Mouse (Mus musculus) G1E (cell line): ENCODE measurements around the gene Gab1. TPM values are rescaled to one million over a fixed set of nuclear protein-coding genes. Genes with fewer than 3 reads are reported as not detected.

Source experiments
- ATAC-seq: 2 replicates; pipeline ENCODE4 v1.8.0; 2016; ENCODE audit warnings: mild to moderate bottlenecking; ENCODE audit not compliant: insufficient number of reproducible peaks, poor library complexity, low FRiP score, severe bottlenecking; ENCODE audit errors: extremely low read depth
- DNase-seq: peaks from one replicate; pipeline ENCODE4 v3.0.0; 2012; ENCODE audit warnings: low spot score
- H3K27me3 ChIP-seq: 2 replicates; pipeline ENCODE4 v1.6.1; 2012; ENCODE audit warnings: mild to moderate bottlenecking, low read length, inconsistent platforms; ENCODE audit not compliant: insufficient read depth
- H3K36me3 ChIP-seq: replicated peaks from 2 replicates; pipeline ENCODE3; 2012; ENCODE audit warnings: mild to moderate bottlenecking, inconsistent platforms
- H3K4me1 ChIP-seq: 2 replicates; pipeline ENCODE4 v1.6.1; 2012; ENCODE audit warnings: low read depth, low read length, inconsistent platforms, mixed read lengths; ENCODE audit not compliant: insufficient read depth
- H3K4me3 ChIP-seq: 2 replicates; pipeline ENCODE4 v1.5.1; 2012; ENCODE audit warnings: low read depth, mild to moderate bottlenecking, inconsistent platforms, low read length, moderate library complexity, mixed read lengths
- H3K9me3 ChIP-seq: replicated peaks from 2 replicates; pipeline ENCODE4 v1.6.1; 2012; ENCODE audit warnings: inconsistent platforms
- CTCF ChIP-seq: IDR thresholded peaks from 2 replicates; pipeline ENCODE4 v1.5.1; 2012; ENCODE audit warnings: low read depth, low read length, inconsistent platforms, mixed read lengths
- GATA1 ChIP-seq: IDR thresholded peaks from 2 replicates; pipeline ENCODE4 v1.6.1; 2012; ENCODE audit warnings: borderline replicate concordance, low read length, inconsistent platforms, mixed read lengths
- GATA2 ChIP-seq: IDR thresholded peaks from 2 replicates; pipeline ENCODE4 v1.6.1; 2012; ENCODE audit warnings: low read depth, low read length, inconsistent platforms, borderline replicate concordance
- POLR2AphosphoS5 ChIP-seq: IDR thresholded peaks from 2 replicates; pipeline ENCODE4 v1.6.1; 2012; ENCODE audit warnings: low read depth, low read length, inconsistent platforms; ENCODE audit not compliant: insufficient replicate concordance
- TAL1 ChIP-seq: conservative IDR thresholded peaks from 2 replicates; pipeline ENCODE4 v1.6.1; 2012; ENCODE audit warnings: low read depth, low read length, inconsistent platforms, mixed read lengths
- polyA plus RNA-seq: library from polyadenylated mRNA; stranded (reverse); fragments of >175 nt; gene quantifications from 2 replicates; pipeline ENCODE4 v1.2.3, GENCODE M21; 2012
- total RNA-seq, 2 experiments: library from RNA; stranded (forward) in 1 of 2; stranded (reverse) in 1 of 2; fragments of 200-1000 nt in 1 of 2; fragments of >200 nt in 1 of 2; fragmentation: Nextera tagmentation in 1 of 2; gene quantifications; 2 replicates each; pipeline ENCODE4 v1.2.3; 2014 to 2017

Gene Gab1
- total and polyA plus RNA-seq, 3 experiments = 2.7 to 20.8 (median 4.4) TPM

DNA sequence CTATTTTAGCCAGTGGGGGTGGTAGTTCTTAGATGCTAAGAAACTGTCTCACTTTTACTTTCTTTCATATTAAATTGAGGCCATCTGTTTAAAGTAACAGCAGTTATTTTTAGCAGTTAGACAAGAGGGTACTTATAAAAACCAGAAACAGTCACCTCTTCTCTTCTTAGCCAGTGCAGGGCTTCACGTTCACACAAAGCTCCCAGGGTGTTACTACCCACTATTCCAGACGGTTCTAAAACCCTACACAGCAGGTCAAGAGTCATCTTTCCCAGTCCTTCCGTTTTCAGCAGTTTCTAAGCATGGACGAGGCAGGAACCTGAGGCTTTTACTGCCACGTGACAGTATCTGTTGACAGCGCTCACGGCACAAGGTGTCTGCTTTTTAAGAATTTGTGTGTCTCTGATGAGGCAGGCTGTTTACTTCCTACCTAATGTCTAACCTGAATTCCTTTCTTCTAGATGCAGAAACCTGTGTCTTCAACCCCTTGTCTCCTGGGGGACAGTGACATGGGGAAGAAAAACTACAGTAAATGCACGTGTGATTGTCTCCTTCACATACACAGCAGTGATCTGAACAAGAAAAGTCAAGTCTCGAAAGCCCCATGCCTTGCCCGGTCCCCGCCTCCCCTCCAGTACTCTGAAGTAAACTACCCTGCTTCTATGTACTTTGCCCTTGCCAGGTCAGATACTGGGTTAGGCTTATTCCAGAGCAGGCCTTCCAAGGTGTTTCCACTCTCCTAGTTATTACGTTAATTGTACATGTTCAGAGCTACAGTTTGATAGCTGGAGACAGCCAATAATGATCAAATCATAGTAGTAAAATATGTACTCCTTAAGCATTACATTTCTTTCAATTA, 58.7 kb downstream of the Gab1 start:
- ATAC-seq (no peak), DNase-seq (no peak)
- Histone ChIP-seq H3K36me3 (no peaks in the 10 kb centered on the region), H3K4me1 (0 out of 2 replicates have a peak, but pooled peaks cover 2% of the 10 kb centered on the region), H3K27me3 (no peaks in the 10 kb centered on the region), H3K9me3 (no peaks in the 10 kb centered on the region), H3K4me3 (no peak overlapping the region)
- TF ChIP-seq CTCF = no peak
- TF ChIP-seq GATA2 = no peak
- TF ChIP-seq GATA1 = no peak
- no peak for TF ChIP-seq TAL1
- TF ChIP-seq POLR2AphosphoS5 = no peak

DNA sequence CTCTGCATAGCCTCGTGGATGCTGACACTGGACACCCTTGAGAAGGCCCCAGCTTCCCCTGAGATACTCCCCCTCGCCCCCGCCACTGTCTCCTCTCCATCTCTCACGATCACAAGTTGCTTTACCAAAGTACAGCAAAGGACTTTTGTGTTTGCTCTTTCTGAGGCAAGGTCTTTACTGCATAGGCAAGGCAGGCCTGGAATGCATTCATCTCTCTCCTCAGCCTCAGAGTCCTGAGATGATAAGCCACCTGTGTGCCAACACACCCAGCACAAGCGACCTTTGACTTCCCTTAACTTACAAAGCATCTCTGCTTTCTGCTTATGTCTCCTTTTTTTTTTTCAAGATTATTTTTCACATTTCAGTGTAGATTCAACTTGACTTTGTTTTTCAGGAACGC, 61.3 kb downstream of the Gab1 start:
- DNase-seq = no peak
- no peaks in the 10 kb centered on the region for H3K9me3 ChIP-seq
- no peak for ATAC-seq
- TF ChIP-seq GATA1 = no peak
- no peak for TF ChIP-seq POLR2AphosphoS5
- no peak for TF ChIP-seq CTCF
- no peak for TF ChIP-seq GATA2
- TF ChIP-seq TAL1 = no peak
- H3K36me3 ChIP-seq = no peaks in the 10 kb centered on the region
- H3K4me3 ChIP-seq = no peak overlapping the region
- no peaks in the 10 kb centered on the region for H3K27me3 ChIP-seq
- H3K4me1 ChIP-seq = peaks cover 2% of the 10 kb centered on the region; the same call in 1 of the 2 replicates

DNA sequence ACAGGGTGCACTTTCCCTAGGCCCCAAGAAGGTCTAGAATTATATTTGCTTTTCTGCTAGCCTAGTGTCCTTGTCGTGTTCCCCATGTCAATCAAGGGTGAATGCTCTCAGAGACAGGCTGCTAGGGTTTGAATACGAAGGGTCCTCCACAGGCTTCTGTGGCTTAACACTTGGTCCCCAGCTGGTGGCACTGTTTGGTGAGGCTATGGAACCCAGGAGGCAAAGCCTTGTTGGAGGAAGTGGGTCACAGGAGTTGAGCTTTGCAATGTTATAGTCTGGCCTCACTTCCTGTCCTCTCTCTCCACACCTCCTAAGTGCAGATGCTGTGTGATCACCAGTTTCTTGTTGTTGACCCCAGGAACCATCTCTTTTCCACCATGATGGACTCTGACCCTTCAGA, 63.3 kb downstream of the Gab1 start:
- Histone ChIP-seq H3K36me3 (no peaks in the 10 kb centered on the region), H3K4me1 (peaks cover 2% of the 10 kb centered on the region), H3K9me3 (no peaks in the 10 kb centered on the region), H3K27me3 (no peaks in the 10 kb centered on the region), H3K4me3 (no peak overlapping the region)
- TF ChIP-seq POLR2AphosphoS5 (no peak), CTCF (no peak), GATA1 (no peak), TAL1 (no peak), GATA2 (no peak)
- ATAC-seq (no peak), DNase-seq (no peak)

DNA sequence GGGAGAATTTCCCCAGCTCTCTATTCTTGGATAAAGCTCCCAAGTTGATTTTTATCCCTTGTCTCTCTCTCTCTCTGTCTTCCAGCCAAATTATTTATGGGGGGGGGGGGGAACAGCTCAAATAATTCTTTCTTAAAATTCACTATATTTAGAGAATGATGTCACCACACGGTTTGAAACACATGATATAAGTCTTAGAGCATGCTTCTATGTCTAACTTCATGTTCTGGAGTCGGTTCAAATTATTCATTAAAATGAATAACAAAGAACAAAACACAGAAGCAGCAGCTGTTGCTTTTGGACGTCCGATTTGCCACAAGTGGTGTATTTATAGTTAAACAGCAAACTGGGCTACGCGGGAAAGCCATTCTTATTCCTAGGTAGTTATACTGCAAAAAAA, 65.1 kb downstream of the Gab1 start:
- TF ChIP-seq POLR2AphosphoS5 (no peak), GATA2 (no peak), TAL1 (no peak), GATA1 (no peak)
- ATAC-seq (no peak), DNase-seq (no peak)

DNA sequence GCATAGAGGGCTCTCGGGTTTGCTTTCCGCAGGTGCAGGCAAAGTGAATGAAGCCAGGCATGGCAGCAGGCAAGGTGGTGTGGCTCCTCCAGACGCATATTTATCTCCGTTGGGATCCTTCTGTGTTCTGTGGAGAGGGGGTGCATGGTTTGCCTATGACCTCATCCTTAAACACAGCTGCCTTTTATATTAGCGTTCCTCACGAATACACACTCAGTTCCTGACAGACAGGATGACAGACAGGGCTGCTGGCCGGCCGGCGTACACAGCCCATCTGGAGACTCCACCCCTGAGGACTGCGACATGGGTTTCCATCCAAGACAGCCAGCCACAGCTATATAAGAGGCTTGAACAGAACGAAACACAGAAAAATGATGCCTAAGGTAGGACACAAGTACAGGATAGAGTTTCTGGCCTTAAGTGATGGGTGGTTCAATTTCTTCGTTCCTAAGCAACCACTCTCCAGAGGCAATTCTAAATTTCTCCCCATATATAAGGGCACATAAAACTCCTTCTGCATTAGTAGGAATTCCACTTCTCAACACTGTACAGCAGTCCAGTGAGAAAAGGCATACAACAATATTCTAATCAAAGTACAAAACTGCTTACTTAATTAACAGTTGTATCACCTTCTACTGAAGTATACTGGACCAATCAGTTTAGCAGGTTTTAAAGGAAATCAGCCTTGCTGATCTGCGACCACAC, 66.1 kb downstream of the Gab1 start:
- H3K36me3 ChIP-seq = no peaks in the 10 kb centered on the region
- TF ChIP-seq GATA1 (no peak), TAL1 (no peak), GATA2 (no peak), POLR2AphosphoS5 (no peak), CTCF (no peak)
- no peak for ATAC-seq
- no peaks in the 10 kb centered on the region for H3K9me3 ChIP-seq
- no peaks in the 10 kb centered on the region for H3K27me3 ChIP-seq
- no peak for DNase-seq
- no peak overlapping the region for H3K4me3 ChIP-seq
- H3K4me1 ChIP-seq = no peaks in the 10 kb centered on the region; the same call in none of the 2 replicates

More for the DNA sequence above, 65.1 kb downstream of the Gab1 start:
- no peaks in the 10 kb centered on the region for H3K9me3 ChIP-seq
- no peaks in the 10 kb centered on the region for H3K36me3 ChIP-seq
- no peak overlapping the region for H3K4me3 ChIP-seq
- H3K27me3 ChIP-seq = no peaks in the 10 kb centered on the region
- H3K4me1 ChIP-seq = peaks cover 2% of the 10 kb centered on the region

DNA sequence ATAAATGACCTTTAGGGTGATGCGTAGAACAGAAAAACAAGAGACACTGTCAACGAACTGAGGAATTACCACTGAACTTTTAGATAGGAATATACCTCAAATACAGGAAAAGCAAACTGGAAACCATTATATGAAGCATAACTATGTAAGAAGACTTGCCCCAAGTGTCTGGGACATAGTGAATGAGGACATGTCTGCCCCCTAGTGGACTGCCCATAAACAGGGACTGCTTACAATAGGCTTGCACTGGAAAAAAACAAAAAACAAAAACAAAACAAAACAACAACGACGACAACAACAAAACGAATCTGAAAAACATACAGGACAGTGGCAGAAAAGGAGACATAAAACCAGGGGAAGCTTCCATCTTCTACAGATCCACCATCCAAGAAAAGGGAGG, 66.9 kb downstream of the Gab1 start:
- H3K4me1 ChIP-seq = no peaks in the 10 kb centered on the region; the same call in none of the 2 replicates
- H3K9me3 ChIP-seq = no peaks in the 10 kb centered on the region
- TF ChIP-seq TAL1 (no peak), CTCF (0 out of 2 replicates have a peak, but pooled peaks have one; percentile 41)
- no peaks in the 10 kb centered on the region for H3K36me3 ChIP-seq
- H3K27me3 ChIP-seq = no peaks in the 10 kb centered on the region
- DNase-seq (peak; percentile 4), ATAC-seq (no peak)
- H3K4me3 ChIP-seq = no peak overlapping the region
